Mouse (Mus musculus) CH12.LX (cell line): ENCODE measurements around the gene Tead1.

ENCODE experiments used
- CTCF ChIP-seq, 2 experiments: IDR thresholded peaks in 1 of 2; conservative IDR thresholded peaks in 1 of 2; 2 replicates each; pipeline ENCODE4 v1.5.1; 2011 to 2012; ENCODE audit warnings: low read depth in 2 of 2, low read length in 2 of 2, improper control_type of control experiment in 1 of 2, inconsistent platforms in 1 of 2, mild to moderate bottlenecking in 1 of 2, moderate library complexity in 1 of 2
- MAFK ChIP-seq: IDR thresholded peaks from 2 replicates; pipeline ENCODE4 v1.6.1; 2011; ENCODE audit warnings: low read length, improper control_type of control experiment; ENCODE audit not compliant: insufficient replicate concordance
- MXI1 ChIP-seq: IDR thresholded peaks from 2 replicates; pipeline ENCODE4 v1.6.1; 2011; ENCODE audit warnings: mild to moderate bottlenecking, low read depth, low read length, improper control_type of control experiment

DNA sequence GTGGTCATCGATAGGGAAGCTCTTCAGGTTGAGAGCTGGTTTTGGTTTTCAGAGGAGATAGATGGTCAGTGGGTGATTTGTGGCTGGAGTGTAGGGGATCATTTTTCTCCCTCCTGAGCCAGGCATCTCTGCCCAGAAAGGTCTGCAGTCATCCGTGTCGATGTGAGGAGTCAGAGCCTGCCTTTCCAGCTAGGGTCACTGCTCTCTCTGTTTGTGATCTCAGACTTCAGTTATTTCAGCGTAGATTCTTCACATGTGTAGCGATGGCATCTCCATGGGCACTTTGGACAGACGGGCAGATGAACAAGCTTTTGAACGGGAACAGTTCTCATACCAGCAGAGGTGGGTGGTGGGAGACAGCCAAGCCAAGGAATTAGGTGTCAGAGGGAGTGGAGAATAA is 106.2 kb downstream of the Tead1 start:
- TF ChIP-seq MAFK (no peak), CTCF (conservative IDR thresholded peaks at IDR 0.05 in 1 of 2, IDR thresholded peaks at IDR 0.05 in 1 of 2; ENCODE audit: low read depth in 2 of 2, low read length in 2 of 2) (no peak), MXI1 (no peak)
